In the genomic region with DNA sequence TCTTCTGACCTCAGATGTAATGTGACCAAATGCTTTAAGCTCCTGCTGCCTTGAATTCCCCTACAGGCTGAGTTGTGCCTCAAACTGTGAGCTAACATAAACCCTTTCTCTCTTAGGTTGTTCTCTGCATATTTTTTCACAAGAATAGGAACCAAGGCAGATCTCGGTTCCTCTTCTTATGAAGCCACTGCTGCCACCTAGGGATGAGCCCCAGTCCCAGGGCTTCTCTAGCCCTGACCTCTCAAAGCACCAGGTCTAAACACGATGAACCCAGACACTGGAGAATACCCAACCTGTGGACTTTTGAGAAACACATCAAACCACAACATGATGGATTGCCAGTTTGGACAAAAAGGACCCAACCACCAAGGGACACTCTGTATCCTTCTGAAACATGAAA, we compare ENCODE assay signal across 31 mouse cellular contexts.
DNase-seq lines count a peak whose midpoint lies in the region; ATAC-seq and TF ChIP-seq lines count a peak whose summit lies in the region.
"Had no signal": no experiment of that assay in that cellular context is flagged by ENCODE, and none has a peak within 500 bp of the region (broad histone marks: within the 10 kb centered on the region; RNA-seq: fewer than 3 reads in every experiment).

No protein-coding gene starts in this region.

- TF ChIP-seq EP300 in heart, adult 2 months (IDR thresholded peaks at IDR 0.05; ENCODE audit: insufficient read depth, low read depth, low read length) = no peak

- H3K4me2 ChIP-seq in midbrain, postnatal 0 days (ENCODE audit: low read depth, low read length, poor library complexity, severe bottlenecking) = no peak overlapping the region
- H3K4me2 ChIP-seq: embryonic facial prominence, embryonic 13.5 days; forebrain, embryonic 13.5 days; heart, embryonic 12.5 days; heart, embryonic 15.5 days; hindbrain, embryonic 14.5 days had no signal

- H3K27ac ChIP-seq in heart, adult 2 months = no peak overlapping the region
- no peak overlapping the region for H3K27ac ChIP-seq in midbrain, postnatal 0 days (ENCODE audit: low read depth, low read length)
- H3K27ac ChIP-seq in midbrain, embryonic 10.5 days (replicated peaks) = no peak overlapping the region
- H3K27ac ChIP-seq: embryonic facial prominence, embryonic 10.5 days; embryonic facial prominence, embryonic 13.5 days; forebrain, embryonic 10.5 days; forebrain, embryonic 13.5 days; heart, embryonic 15.5 days; hindbrain, embryonic 10.5 days; hindbrain, embryonic 14.5 days; hindbrain, postnatal 0 days had no signal

- WGBS in heart, adult 2 months = 48% methylated on average over 2 of the region's 2 CpGs
- 59% methylated on average over 2 of the region's 2 CpGs for WGBS in midbrain, postnatal 0 days
- WGBS in midbrain, embryonic 10.5 days = 78% methylated on average over 2 of the region's 2 CpGs

- no peaks in the 10 kb centered on the region for H3K36me3 ChIP-seq in heart, adult 2 months (ENCODE audit: control insufficient read depth, insufficient read depth, low read length)
- H3K36me3 ChIP-seq in midbrain, postnatal 0 days (ENCODE audit: insufficient read depth, low read length) = no peaks in the 10 kb centered on the region
- no peaks in the 10 kb centered on the region for H3K36me3 ChIP-seq in midbrain, embryonic 10.5 days
- H3K36me3 ChIP-seq: embryonic facial prominence, embryonic 10.5 days; embryonic facial prominence, embryonic 13.5 days; forebrain, embryonic 10.5 days; G1E; heart, embryonic 12.5 days; heart, embryonic 15.5 days; hindbrain, embryonic 10.5 days had no signal

- no peaks in the 10 kb centered on the region for H3K27me3 ChIP-seq in heart, adult 2 months (ENCODE audit: control insufficient read depth, insufficient read depth, low read length)
- H3K27me3 ChIP-seq in midbrain, postnatal 0 days (ENCODE audit: insufficient read depth, low read length) = no peaks in the 10 kb centered on the region
- peaks cover under 1% of the 10 kb centered on the region; the same call in 1 of the 2 replicates for H3K27me3 ChIP-seq in midbrain, embryonic 10.5 days (ENCODE audit: low read depth, poor library complexity, severe bottlenecking)
- H3K27me3 ChIP-seq: embryonic facial prominence, embryonic 13.5 days; forebrain, embryonic 13.5 days; heart, embryonic 12.5 days; heart, embryonic 15.5 days; Patski had no signal

- H3K4me3 ChIP-seq in heart, adult 2 months = no peak overlapping the region
- no peak overlapping the region for H3K4me3 ChIP-seq in midbrain, postnatal 0 days (ENCODE audit: low read depth, low read length)
- H3K4me3 ChIP-seq in midbrain, embryonic 10.5 days = no peak overlapping the region
- H3K4me3 ChIP-seq: embryonic facial prominence, embryonic 10.5 days; embryonic facial prominence, embryonic 13.5 days; forebrain, embryonic 10.5 days; forebrain, embryonic 13.5 days; heart, embryonic 12.5 days; heart, embryonic 15.5 days; hindbrain, embryonic 10.5 days had no signal

- TF ChIP-seq POLR2A in heart, adult 2 months (IDR thresholded peaks at IDR 0.05; ENCODE audit: insufficient read depth, low read depth, low read length) = no peak

- no peaks in the 10 kb centered on the region for H3K79me2 ChIP-seq in heart, adult 2 months (replicated peaks; ENCODE audit: control insufficient read depth, insufficient read depth, low read length)

- H3K9ac ChIP-seq in heart, adult 2 months (ENCODE audit: low read depth, low read length) = no peak overlapping the region
- H3K9ac ChIP-seq in midbrain, postnatal 0 days (replicated peaks; ENCODE audit: low read length, poor library complexity, severe bottlenecking) = no peak overlapping the region
- H3K9ac ChIP-seq: embryonic facial prominence, embryonic 13.5 days; forebrain, embryonic 13.5 days; heart, embryonic 12.5 days; heart, embryonic 15.5 days; hindbrain, embryonic 14.5 days had no signal

- ATAC-seq in midbrain, postnatal 0 days (ENCODE audit: low FRiP score) = no peak
- peak; percentile 45; the same call in 1 of the 2 replicates for ATAC-seq in megakaryocyte, adult 5-6 weeks (ENCODE audit: poor library complexity, severe bottlenecking)
- ATAC-seq: forebrain, embryonic 13.5 days; forebrain, embryonic 16.5 days; hindbrain, postnatal 0 days; inflammation-experienced regulatory T-cells, adult 6 months; Patski had no signal

- H3K4me1 ChIP-seq in heart, adult 2 months (ENCODE audit: control insufficient read depth, insufficient read depth, low read length) = no peaks in the 10 kb centered on the region
- H3K4me1 ChIP-seq in midbrain, postnatal 0 days (ENCODE audit: insufficient read depth, low read length) = no peaks in the 10 kb centered on the region
- no peaks in the 10 kb centered on the region for H3K4me1 ChIP-seq in midbrain, embryonic 10.5 days
- H3K4me1 ChIP-seq: embryonic facial prominence, embryonic 10.5 days; embryonic facial prominence, embryonic 13.5 days; forebrain, embryonic 10.5 days; heart, embryonic 12.5 days; heart, embryonic 15.5 days; hindbrain, embryonic 10.5 days had no signal

- no peaks in the 10 kb centered on the region for H3K9me3 ChIP-seq in midbrain, postnatal 0 days (ENCODE audit: low read length)
- no peaks in the 10 kb centered on the region for H3K9me3 ChIP-seq in midbrain, embryonic 10.5 days (replicated peaks)
- H3K9me3 ChIP-seq: embryonic facial prominence, embryonic 10.5 days; embryonic facial prominence, embryonic 13.5 days; forebrain, embryonic 10.5 days; forebrain, embryonic 13.5 days; G1E; heart, embryonic 15.5 days; hindbrain, embryonic 10.5 days had no signal

- intact Hi-C loops in heart, adult 2 months (cut with DNase I) = no loop called here

- DNase-seq in heart, adult 11 months = peak; percentile 64
- no peak for DNase-seq in heart, adult 2 months
- DNase-seq in midbrain, postnatal 0 days (ENCODE audit: low spot score) = no peak
- DNase-seq in midbrain, embryonic 10.5 days (ENCODE audit: low spot score) = no peak
- DNase-seq in embryo, embryonic 10 days (ENCODE audit: low spot score) = no peak
- no peak for DNase-seq in neural tube, embryonic 10.5 days (ENCODE audit: extremely low spot score, low spot score)
- no peak for DNase-seq in ovary, postnatal 36 days (ENCODE audit: low spot score)
- DNase-seq: adrenal gland, postnatal 10 days; adrenal gland, postnatal 36 days; cerebellum, adult 18-20 months; cerebellum, adult 9-10 months; cerebellum, postnatal 14 days; embryo, embryonic 11 days; gastrocnemius, postnatal 10 days; gastrocnemius, postnatal 36 days; heart, postnatal 10 days; heart, postnatal 36 days had no signal

- no peak for TF ChIP-seq CTCF in heart, adult 2 months (IDR thresholded peaks at IDR 0.05)
- peak; percentile 8; the same call in 1 of the 2 replicates for TF ChIP-seq CTCF in midbrain, postnatal 0 days (IDR thresholded peaks at IDR 0.05)
